Mouse (Mus musculus) midbrain, embryonic 14.5 days (tissue): ENCODE measurements at regions not wholly inside any gene's neighbourhood (a gene's known extent, or its start where the extent isn't known, plus 50 kb on each side); places are given as distances from the start of the nearest gene placed in this dataset.

Source experiments
- ATAC-seq: fragments of 200-750 bp; cut with Nextera tagmentation; 2 replicates; pipeline ENCODE4 v1.8.0; 2017; ENCODE audit warnings: moderate number of reproducible peaks, moderate library complexity; ENCODE audit not compliant: low FRiP score, low TSS enrichment
- DNase-seq: peaks from one replicate; pipeline ENCODE4 v3.0.0-alpha.2; 2015
- H3K27ac ChIP-seq: fragments of 300-500 bp; sonication (generic); replicated peaks from 2 replicates; pipeline ENCODE4 v1.5.1; 2014; ENCODE audit warnings: mild to moderate bottlenecking, low read depth, low read length, moderate library complexity
- H3K27me3 ChIP-seq: fragments of 300-500 bp; sonication (generic); 2 replicates; pipeline ENCODE4 v1.6.1; 2014; ENCODE audit warnings: low read length, control low read depth, mixed read lengths; ENCODE audit not compliant: control insufficient read depth, insufficient read depth
- H3K36me3 ChIP-seq: fragments of 300-500 bp; sonication (generic); 2 replicates; pipeline ENCODE4 v1.6.1; 2014; ENCODE audit warnings: low read length, control low read depth; ENCODE audit not compliant: control insufficient read depth, insufficient read depth
- H3K4me1 ChIP-seq: fragments of 300-500 bp; sonication (generic); 2 replicates; pipeline ENCODE4 v1.6.1; 2014; ENCODE audit warnings: mild to moderate bottlenecking, antibody characterized with exemption, low read length, control low read depth; ENCODE audit not compliant: control insufficient read depth, insufficient read depth
- H3K4me2 ChIP-seq: fragments of 300-500 bp; sonication (generic); 2 replicates; pipeline ENCODE4 v1.6.1; 2014; ENCODE audit warnings: mild to moderate bottlenecking, low read length, moderate library complexity
- H3K4me3 ChIP-seq: fragments of 300-500 bp; sonication (generic); replicated peaks from 2 replicates; pipeline ENCODE4 v1.5.1; 2014; ENCODE audit warnings: low read depth, low read length
- H3K9ac ChIP-seq: fragments of 300-500 bp; sonication (generic); replicated peaks from 2 replicates; pipeline ENCODE4 v1.6.1; 2014; ENCODE audit warnings: mild to moderate bottlenecking, low read length, moderate library complexity
- H3K9me3 ChIP-seq: fragments of 300-500 bp; sonication (generic); 2 replicates; pipeline ENCODE4 v1.6.1; 2016; ENCODE audit warnings: low read length, control low read depth, mixed read lengths; ENCODE audit not compliant: control insufficient read depth
- WGBS: fragments of 180-500 bp; shearing (Covaris S2); extraction: QIAGEN DNeasy Blood & Tissue Kit; methylation state at CpG from one replicate; pipeline ENCODE4 v1.1.7; 2014; 5-methylcytosine and 5-hydroxymethylcytosine counted together

DNA sequence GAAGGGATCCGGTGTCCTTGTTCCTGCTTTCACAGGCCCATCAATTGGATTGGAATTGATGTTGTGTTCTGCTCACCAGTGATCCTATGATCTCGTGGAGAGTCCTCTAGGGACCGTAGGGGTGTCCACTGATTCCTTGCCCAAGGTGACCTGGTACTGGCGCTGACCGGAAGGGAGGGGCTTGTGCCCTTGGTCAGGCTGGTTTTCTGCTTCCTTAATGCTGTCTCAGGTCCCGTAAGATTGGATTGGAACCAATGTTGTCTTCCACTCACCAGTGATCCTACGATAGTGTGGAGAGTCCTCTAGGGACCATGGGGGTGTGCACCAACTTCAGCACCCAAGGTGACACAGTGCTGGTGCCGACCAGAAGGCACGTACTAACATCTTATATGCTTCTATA is 324.9 kb upstream of the Ptchd4 start:
- WGBS: 90% methylated on average over 9 of the region's 9 CpGs
- Histone ChIP-seq H3K36me3 (no peaks in the 10 kb centered on the region), H3K9ac (no peak overlapping the region), H3K27ac (no peak overlapping the region), H3K4me2 (no peak overlapping the region), H3K4me3 (no peak overlapping the region), H3K9me3 (no peaks in the 10 kb centered on the region), H3K27me3 (no peaks in the 10 kb centered on the region), H3K4me1 (no peaks in the 10 kb centered on the region)
- ATAC-seq (no peak), DNase-seq (no peak)

- no peak overlapping the region for H3K27ac ChIP-seq
- ATAC-seq: peak; percentile 55; the same call in 1 of the 2 replicates
- no peak overlapping the region for H3K4me2 ChIP-seq
- no peaks in the 10 kb centered on the region for H3K36me3 ChIP-seq
- no peaks in the 10 kb centered on the region for H3K4me1 ChIP-seq
- DNase-seq: peak; percentile 39
- no peaks in the 10 kb centered on the region for H3K9me3 ChIP-seq
- H3K27me3 ChIP-seq: no peaks in the 10 kb centered on the region
- H3K4me3 ChIP-seq: no peak overlapping the region
- H3K9ac ChIP-seq: no peak overlapping the region
Observed at GRCm38 (mm10) chr17:42008415-42008814, 307.3 kb upstream of the Ptchd4 start.

DNA sequence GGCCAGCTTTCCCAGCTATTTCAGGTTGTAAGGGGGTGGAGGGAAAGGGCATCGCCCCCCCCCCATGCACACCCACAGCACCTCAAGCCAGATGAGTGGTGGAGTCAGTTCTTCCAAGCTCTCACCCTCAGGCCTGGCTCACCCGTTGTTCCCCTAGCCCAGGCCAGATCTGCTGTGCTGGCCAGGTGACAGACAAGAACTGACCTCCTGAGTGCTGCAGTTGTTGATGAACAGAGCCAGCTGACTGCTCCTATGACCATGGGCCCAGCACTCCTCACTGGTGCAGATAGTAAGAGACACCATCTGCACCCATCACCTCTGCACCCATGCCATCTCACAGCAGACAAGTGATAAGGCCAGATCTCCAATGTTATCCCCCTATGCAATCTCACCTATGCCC is 291.5 kb upstream of the Ptchd4 start:
- H3K36me3 ChIP-seq: no peaks in the 10 kb centered on the region
- H3K4me3 ChIP-seq: no peak overlapping the region
- peak; percentile 54 for ATAC-seq
- H3K4me2 ChIP-seq: no peak overlapping the region
- DNase-seq: no peak
- H3K9me3 ChIP-seq: no peaks in the 10 kb centered on the region
- no peaks in the 10 kb centered on the region for H3K4me1 ChIP-seq
- WGBS: 81% methylated on average over 2 of the region's 2 CpGs
- no peak overlapping the region for H3K9ac ChIP-seq
- no peak overlapping the region for H3K27ac ChIP-seq
- no peaks in the 10 kb centered on the region for H3K27me3 ChIP-seq

- Histone ChIP-seq H3K4me3 (no peak overlapping the region), H3K27ac (no peak overlapping the region), H3K9me3 (no peaks in the 10 kb centered on the region), H3K9ac (no peak overlapping the region), H3K4me2 (no peak overlapping the region), H3K36me3 (no peaks in the 10 kb centered on the region), H3K4me1 (no peaks in the 10 kb centered on the region), H3K27me3 (no peaks in the 10 kb centered on the region)
- DNase-seq (no peak), ATAC-seq (no peak)
Observed at GRCm38 (mm10) chr17:42027253-42027652, 288.5 kb upstream of the Ptchd4 start.

GRCm38 (mm10) chr17:42029452-42029851 is 286.3 kb upstream of the Ptchd4 start:
- 65% methylated on average over 3 of the region's 3 CpGs for WGBS
- no peaks in the 10 kb centered on the region for H3K4me1 ChIP-seq
- H3K36me3 ChIP-seq: no peaks in the 10 kb centered on the region
- no peaks in the 10 kb centered on the region for H3K9me3 ChIP-seq
- DNase-seq (peak; percentile 13), ATAC-seq (no peak)
- H3K9ac ChIP-seq: no peak overlapping the region
- H3K27ac ChIP-seq: no peak overlapping the region
- no peak overlapping the region for H3K4me2 ChIP-seq
- no peak overlapping the region for H3K4me3 ChIP-seq
- no peaks in the 10 kb centered on the region for H3K27me3 ChIP-seq

- Histone ChIP-seq H3K4me3 (no peak overlapping the region), H3K27ac (no peak overlapping the region), H3K4me1 (no peaks in the 10 kb centered on the region), H3K27me3 (no peaks in the 10 kb centered on the region), H3K9ac (no peak overlapping the region), H3K36me3 (no peaks in the 10 kb centered on the region), H3K4me2 (no peak overlapping the region), H3K9me3 (no peaks in the 10 kb centered on the region)
- DNase-seq (no peak), ATAC-seq (no peak)
- WGBS: 89% methylated on average over 2 of the region's 2 CpGs
Observed at GRCm38 (mm10) chr17:42037089-42037488, 278.7 kb upstream of the Ptchd4 start.

DNA sequence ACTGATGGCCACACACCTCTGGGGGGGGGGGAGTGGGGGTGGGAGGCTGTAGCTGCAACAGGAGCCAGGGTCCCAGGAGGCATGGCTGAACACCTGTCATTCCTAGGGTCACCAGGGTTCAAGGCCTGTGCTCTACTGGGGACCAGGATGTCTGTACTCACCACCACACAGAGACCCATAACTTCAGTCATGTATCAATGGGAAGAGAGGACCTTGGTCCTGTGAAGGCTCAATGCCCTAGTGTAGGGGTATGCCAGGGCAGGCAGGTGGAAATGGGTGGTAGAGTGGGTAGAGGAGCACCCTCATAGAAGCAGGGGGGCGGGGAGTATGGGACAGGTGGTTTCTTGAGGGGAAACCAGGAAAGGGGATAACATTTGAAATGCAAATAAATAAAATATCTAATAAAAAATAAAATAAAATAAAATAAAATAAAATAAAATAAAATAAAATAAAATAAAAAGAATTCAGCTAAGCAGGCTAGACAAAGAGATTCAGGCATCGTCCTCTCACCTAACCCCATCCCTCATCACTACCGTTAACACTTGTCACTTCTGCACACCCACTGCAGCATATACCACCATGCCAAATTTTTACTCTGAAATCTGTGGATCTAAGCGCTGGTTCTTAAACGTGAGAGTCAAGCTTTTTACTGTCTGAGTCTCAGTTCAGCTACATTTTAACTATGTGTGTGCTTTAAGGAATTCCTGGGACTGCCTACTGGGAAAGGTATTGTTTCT is 265.8 kb upstream of the Ptchd4 start:
- Histone ChIP-seq H3K4me3 (no peak overlapping the region), H3K9me3 (no peaks in the 10 kb centered on the region), H3K9ac (no peak overlapping the region), H3K27ac (no peak overlapping the region), H3K4me2 (no peak overlapping the region), H3K27me3 (no peaks in the 10 kb centered on the region), H3K36me3 (no peaks in the 10 kb centered on the region), H3K4me1 (no peaks in the 10 kb centered on the region)
- ATAC-seq: no peak
- DNase-seq: no peak
- 87% methylated on average over 5 of the region's 5 CpGs for WGBS

- Histone ChIP-seq H3K9ac (no peak overlapping the region), H3K27me3 (no peaks in the 10 kb centered on the region), H3K9me3 (no peaks in the 10 kb centered on the region), H3K4me2 (no peak overlapping the region), H3K27ac (no peak overlapping the region), H3K4me1 (no peaks in the 10 kb centered on the region), H3K4me3 (no peak overlapping the region), H3K36me3 (no peaks in the 10 kb centered on the region)
- peak; percentile 5 for DNase-seq
- ATAC-seq: no peak
- 64% methylated on average over 2 of the region's 2 CpGs for WGBS
Observed at GRCm38 (mm10) chr17:42090764-42091452, 224.8 kb upstream of the Ptchd4 start.

DNA sequence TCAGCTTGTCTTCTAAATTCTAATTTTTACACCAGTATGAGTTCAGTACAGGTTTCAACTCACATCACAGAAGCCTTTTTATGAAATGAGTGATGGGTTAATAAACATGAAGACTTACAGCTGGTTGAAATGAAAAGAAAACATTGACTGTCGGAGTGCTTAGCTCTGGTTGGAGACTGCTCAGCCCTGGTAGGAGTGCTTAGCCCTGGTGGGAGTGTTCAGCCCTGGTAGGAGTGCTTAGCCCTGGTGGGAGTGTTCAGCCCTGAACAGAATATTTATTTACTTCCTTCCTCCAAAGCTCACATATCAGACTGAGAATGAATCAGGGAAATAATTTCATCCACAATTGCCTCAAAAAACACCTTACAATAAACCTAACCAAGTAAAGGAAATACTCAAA is 202.1 kb upstream of the Ptchd4 start:
- 73% methylated on average over 1 of the region's 1 CpGs for WGBS
- Histone ChIP-seq H3K4me2 (no peak overlapping the region), H3K27ac (no peak overlapping the region), H3K27me3 (no peaks in the 10 kb centered on the region), H3K36me3 (no peaks in the 10 kb centered on the region), H3K4me3 (no peak overlapping the region), H3K9ac (no peak overlapping the region), H3K4me1 (no peaks in the 10 kb centered on the region), H3K9me3 (no peaks in the 10 kb centered on the region)
- DNase-seq (no peak), ATAC-seq (no peak)
